Mouse (Mus musculus) kidney, adult 2 months (tissue): ENCODE data around the gene Rad51b.

Experiments used
- CTCF ChIP-seq: fragments of 200-500 bp; conservative IDR thresholded peaks from 2 replicates; pipeline ENCODE4 v1.5.1; 2011; ENCODE audit warnings: low read depth, mild to moderate bottlenecking, control low read depth, low read length, moderate library complexity, mixed read lengths; ENCODE audit not compliant: insufficient read depth, insufficient read length
- POLR2A ChIP-seq: fragments of 200-500 bp; IDR thresholded peaks from one replicate; pipeline ENCODE4 v1.6.1; 2011; ENCODE audit warnings: low read depth, low read length, control low read depth

DNA sequence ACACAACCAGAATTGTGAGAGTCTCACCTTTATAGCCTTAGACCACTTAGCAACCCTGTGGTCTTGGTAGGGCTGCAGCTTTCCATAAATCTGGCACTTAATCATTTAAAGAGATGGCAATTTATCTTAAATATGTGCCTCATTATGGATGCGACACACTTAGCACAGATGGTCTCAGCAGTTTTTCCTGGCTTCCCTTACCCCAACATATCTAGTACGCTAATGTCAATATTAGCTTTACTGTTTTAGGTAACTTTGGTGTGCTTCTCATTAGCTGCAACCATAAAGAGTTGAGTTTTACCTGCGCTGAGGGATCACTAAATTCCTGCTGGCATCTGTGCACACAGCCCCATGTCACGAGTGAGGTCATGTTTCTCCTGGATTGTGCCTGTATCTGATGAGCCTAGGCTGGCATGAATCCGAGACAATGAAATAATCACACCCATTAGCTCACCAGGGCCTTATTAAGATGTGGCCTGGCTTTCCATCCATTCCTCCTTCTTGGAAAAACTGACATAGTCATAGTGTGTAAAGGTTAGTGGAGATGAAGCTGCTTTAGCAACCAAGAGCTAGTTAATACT is 432.9 kb downstream of the Rad51b start:
- TF ChIP-seq CTCF (no peak), POLR2A (no peak)
